25 mouse cellular contexts compared by ENCODE assay signal in the genomic region with DNA sequence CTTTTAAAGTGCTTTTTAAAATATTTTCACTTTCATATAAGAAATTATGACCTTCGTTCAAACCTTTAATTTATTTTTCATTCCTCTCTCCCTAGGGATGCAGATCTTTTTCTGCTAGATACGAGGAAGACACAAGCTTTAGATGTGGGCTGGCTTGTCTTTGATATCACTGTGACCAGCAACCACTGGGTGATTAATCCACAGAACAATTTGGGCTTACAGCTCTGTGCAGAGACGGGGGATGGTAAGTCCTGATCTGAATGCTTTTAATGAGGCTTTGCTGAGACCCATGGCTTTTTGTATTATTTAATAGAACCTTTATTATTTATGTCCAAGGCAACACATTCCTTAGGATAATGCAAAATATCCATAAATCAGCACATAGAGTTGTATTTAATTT.
DNase-seq lines count a peak whose midpoint lies in the region; ATAC-seq and TF ChIP-seq lines count a peak whose summit lies in the region.
"Had no signal": no experiment of that assay in that cellular context is flagged by ENCODE, and none has a peak within 500 bp of the region (broad histone marks: within the 10 kb centered on the region; RNA-seq: fewer than 3 reads in every experiment).

No protein-coding gene starts in this region.

- H3K4me1 ChIP-seq in forebrain, embryonic 11.5 days (replicated peaks; ENCODE audit: control insufficient read depth, insufficient read depth, low read length), result no peaks in the 10 kb centered on the region
- no peaks in the 10 kb centered on the region for H3K4me1 ChIP-seq in forebrain, embryonic 14.5 days (ENCODE audit: control insufficient read depth, insufficient read depth, low read length)
- no peaks in the 10 kb centered on the region for H3K4me1 ChIP-seq in midbrain, embryonic 11.5 days (ENCODE audit: control insufficient read depth, insufficient read depth, low read length)
- no peaks in the 10 kb centered on the region for H3K4me1 ChIP-seq in midbrain, postnatal 0 days (ENCODE audit: insufficient read depth, low read length)
- H3K4me1 ChIP-seq in midbrain, embryonic 16.5 days (ENCODE audit: control insufficient read depth, insufficient read depth, low read length), result no peaks in the 10 kb centered on the region
- H3K4me1 ChIP-seq: embryonic facial prominence, embryonic 13.5 days; forebrain, embryonic 13.5 days; hindbrain, embryonic 12.5 days; hindbrain, embryonic 15.5 days had no signal

- no peaks in the 10 kb centered on the region for H3K36me3 ChIP-seq in forebrain, embryonic 11.5 days (ENCODE audit: control insufficient read depth, insufficient read depth, low read length)
- no peaks in the 10 kb centered on the region for H3K36me3 ChIP-seq in forebrain, embryonic 14.5 days (ENCODE audit: control insufficient read depth, insufficient read depth, low read length)
- H3K36me3 ChIP-seq in midbrain, embryonic 11.5 days (ENCODE audit: control insufficient read depth, insufficient read depth, low read length), result no peaks in the 10 kb centered on the region
- no peaks in the 10 kb centered on the region for H3K36me3 ChIP-seq in midbrain, postnatal 0 days (ENCODE audit: insufficient read depth, low read length)
- H3K36me3 ChIP-seq in midbrain, embryonic 16.5 days (ENCODE audit: control insufficient read depth, insufficient read depth, low read length), result no peaks in the 10 kb centered on the region
- H3K36me3 ChIP-seq: embryonic facial prominence, embryonic 10.5 days; embryonic facial prominence, embryonic 13.5 days; G1E; hindbrain, embryonic 12.5 days; hindbrain, embryonic 15.5 days had no signal

- H3K4me2 ChIP-seq in forebrain, embryonic 11.5 days (ENCODE audit: low read depth, low read length, severe bottlenecking), result no peak overlapping the region
- H3K4me2 ChIP-seq in forebrain, embryonic 14.5 days (ENCODE audit: low read length), result no peak overlapping the region
- no peak overlapping the region for H3K4me2 ChIP-seq in midbrain, embryonic 11.5 days
- no peak overlapping the region for H3K4me2 ChIP-seq in midbrain, postnatal 0 days (ENCODE audit: low read depth, low read length, poor library complexity, severe bottlenecking)
- no peak overlapping the region for H3K4me2 ChIP-seq in midbrain, embryonic 16.5 days (ENCODE audit: low read length)
- H3K4me2 ChIP-seq: embryonic facial prominence, embryonic 13.5 days; forebrain, embryonic 13.5 days; heart, embryonic 11.5 days; hindbrain, embryonic 12.5 days; hindbrain, embryonic 15.5 days had no signal

- ATAC-seq in forebrain, embryonic 11.5 days (replicated peaks; ENCODE audit: low FRiP score), result peak; percentile 58; the same call in 1 of the 2 replicates
- ATAC-seq in forebrain, embryonic 14.5 days, result no peak
- ATAC-seq in midbrain, embryonic 11.5 days (ENCODE audit: low FRiP score), result peak; percentile 48; the same call in 1 of the 2 replicates
- no peak for ATAC-seq in midbrain, postnatal 0 days (ENCODE audit: low FRiP score)
- 0 out of 2 replicates have a peak, but pooled peaks have one; percentile 76 for ATAC-seq in midbrain, embryonic 16.5 days
- ATAC-seq: forebrain, embryonic 13.5 days; forebrain, postnatal 0 days had no signal

- H3K9me3 ChIP-seq in forebrain, embryonic 11.5 days (ENCODE audit: control insufficient read depth, low read length), result no peaks in the 10 kb centered on the region
- no peaks in the 10 kb centered on the region for H3K9me3 ChIP-seq in forebrain, embryonic 14.5 days (replicated peaks; ENCODE audit: control insufficient read depth, low read length)
- no peaks in the 10 kb centered on the region for H3K9me3 ChIP-seq in midbrain, embryonic 11.5 days (ENCODE audit: control insufficient read depth, low read length)
- no peaks in the 10 kb centered on the region for H3K9me3 ChIP-seq in midbrain, postnatal 0 days (ENCODE audit: low read length)
- H3K9me3 ChIP-seq in midbrain, embryonic 16.5 days (replicated peaks; ENCODE audit: control insufficient read depth, low read length, poor library complexity, severe bottlenecking), result no peaks in the 10 kb centered on the region
- H3K9me3 ChIP-seq: embryonic facial prominence, embryonic 10.5 days; embryonic facial prominence, embryonic 13.5 days; forebrain, embryonic 13.5 days; G1E; hindbrain, embryonic 12.5 days; hindbrain, embryonic 15.5 days had no signal

- no peak for TF ChIP-seq POLR2A in brain, embryonic 14.5 days (IDR thresholded peaks at IDR 0.05; ENCODE audit: borderline replicate concordance, extremely low read depth, insufficient read depth, insufficient read length, poor library complexity, severe bottlenecking)

- 28% methylated on average over 3 of the region's 3 CpGs for WGBS in forebrain, embryonic 11.5 days
- 14% methylated on average over 3 of the region's 3 CpGs for WGBS in forebrain, embryonic 14.5 days
- WGBS in midbrain, embryonic 11.5 days, result 28% methylated on average over 3 of the region's 3 CpGs
- 18% methylated on average over 3 of the region's 3 CpGs for WGBS in midbrain, postnatal 0 days
- 19% methylated on average over 3 of the region's 3 CpGs for WGBS in midbrain, embryonic 16.5 days

- no peak for DNase-seq in forebrain, embryonic 11.5 days (ENCODE audit: low spot score)
- DNase-seq in forebrain, embryonic 14.5 days (ENCODE audit: low spot score), result no peak
- DNase-seq in midbrain, embryonic 11.5 days (ENCODE audit: low spot score, missing footprints), result no peak
- no peak for DNase-seq in midbrain, postnatal 0 days (ENCODE audit: low spot score)
- DNase-seq in brain, embryonic 14.5 days (ENCODE audit: low read depth), result peak; percentile 44
- no peak for DNase-seq in kidney, postnatal 4 days
- DNase-seq in cerebellum, adult 9-10 months, result no peak
- DNase-seq: adrenal gland, adult 2 months; adrenal gland, postnatal 25 days; cerebellum, adult 11 months; cerebellum, adult 2 months; cerebellum, postnatal 10 days; cerebellum, postnatal 36 days; embryo, embryonic 11 days; forebrain, postnatal 0 days; gastrocnemius, postnatal 10 days had no signal

- no peak overlapping the region for H3K4me3 ChIP-seq in forebrain, embryonic 11.5 days (ENCODE audit: low read depth, low read length)
- H3K4me3 ChIP-seq in forebrain, embryonic 14.5 days (ENCODE audit: low read depth, low read length), result no peak overlapping the region
- no peak overlapping the region for H3K4me3 ChIP-seq in midbrain, embryonic 11.5 days (ENCODE audit: low read depth, low read length)
- H3K4me3 ChIP-seq in midbrain, postnatal 0 days (ENCODE audit: low read depth, low read length), result no peak overlapping the region
- no peak overlapping the region for H3K4me3 ChIP-seq in midbrain, embryonic 16.5 days (ENCODE audit: low read depth, low read length)
- H3K4me3 ChIP-seq: embryonic facial prominence, embryonic 10.5 days; embryonic facial prominence, embryonic 13.5 days; erythroblast, embryonic 14.5 days; forebrain, embryonic 13.5 days; hindbrain, embryonic 12.5 days; hindbrain, embryonic 15.5 days had no signal

- H3K9ac ChIP-seq in forebrain, embryonic 11.5 days (ENCODE audit: low read length), result no peak overlapping the region
- H3K9ac ChIP-seq in forebrain, embryonic 14.5 days (ENCODE audit: low read length), result no peak overlapping the region
- H3K9ac ChIP-seq in midbrain, embryonic 11.5 days (ENCODE audit: low read length), result no peak overlapping the region
- no peak overlapping the region for H3K9ac ChIP-seq in midbrain, postnatal 0 days (replicated peaks; ENCODE audit: low read length, poor library complexity, severe bottlenecking)
- H3K9ac ChIP-seq in midbrain, embryonic 16.5 days (ENCODE audit: low read depth, low read length), result no peak overlapping the region
- H3K9ac ChIP-seq: embryonic facial prominence, embryonic 13.5 days; forebrain, embryonic 13.5 days; forebrain, postnatal 0 days; hindbrain, embryonic 12.5 days; hindbrain, embryonic 15.5 days had no signal

- H3K27ac ChIP-seq in forebrain, embryonic 11.5 days (ENCODE audit: low read depth, low read length), result no peak overlapping the region
- no peak overlapping the region for H3K27ac ChIP-seq in forebrain, embryonic 14.5 days (ENCODE audit: low read depth, low read length)
- no peak overlapping the region for H3K27ac ChIP-seq in midbrain, embryonic 11.5 days (ENCODE audit: low read depth, low read length)
- H3K27ac ChIP-seq in midbrain, postnatal 0 days (ENCODE audit: low read depth, low read length), result no peak overlapping the region
- H3K27ac ChIP-seq in midbrain, embryonic 16.5 days (ENCODE audit: low read length), result no peak overlapping the region
- H3K27ac ChIP-seq: embryonic facial prominence, embryonic 10.5 days; embryonic facial prominence, embryonic 13.5 days; forebrain, embryonic 13.5 days; hindbrain, embryonic 12.5 days; hindbrain, embryonic 15.5 days had no signal

- TF ChIP-seq CTCF in midbrain, postnatal 0 days (IDR thresholded peaks at IDR 0.05), result no peak
- TF ChIP-seq CTCF in brain, embryonic 14.5 days (IDR thresholded peaks at IDR 0.05; ENCODE audit: borderline replicate concordance, extremely low read depth, insufficient read depth, insufficient read length), result no peak

- H3K27me3 ChIP-seq in forebrain, embryonic 11.5 days (ENCODE audit: control insufficient read depth, insufficient read depth, low read length), result no peaks in the 10 kb centered on the region
- no peaks in the 10 kb centered on the region for H3K27me3 ChIP-seq in forebrain, embryonic 14.5 days (replicated peaks; ENCODE audit: control insufficient read depth, insufficient read depth, low read length)
- H3K27me3 ChIP-seq in midbrain, embryonic 11.5 days (ENCODE audit: control insufficient read depth, insufficient read depth, low read length), result no peaks in the 10 kb centered on the region
- no peaks in the 10 kb centered on the region; the same call in 1 of the 2 replicates for H3K27me3 ChIP-seq in midbrain, postnatal 0 days (ENCODE audit: insufficient read depth, low read length)
- no peaks in the 10 kb centered on the region for H3K27me3 ChIP-seq in midbrain, embryonic 16.5 days (ENCODE audit: control insufficient read depth, insufficient read depth, low read depth, low read length)
- H3K27me3 ChIP-seq: embryonic facial prominence, embryonic 13.5 days; forebrain, embryonic 13.5 days; hindbrain, embryonic 12.5 days; hindbrain, embryonic 15.5 days had no signal

Comparison
In these comparisons a context has a peak if more than half of its experiments do, and no peak if none do; other contexts are left out.
1. ATAC-seq: peak in forebrain, embryonic 11.5 days (single experiment), midbrain, embryonic 11.5 days (single experiment) and midbrain, embryonic 16.5 days (single experiment); none in forebrain, embryonic 14.5 days (single experiment) and midbrain, postnatal 0 days (single experiment).